Mouse (Mus musculus) heart, embryonic 10.5 days (tissue): ENCODE measurements at regions not wholly inside any gene's neighbourhood (a gene's known extent, or its start where the extent isn't known, plus 50 kb on each side); places are given as distances from the start of the nearest gene placed in this dataset.

Source experiments
- DNase-seq: peaks from one replicate; pipeline ENCODE4 v3.0.0-alpha.2; 2017; ENCODE audit warnings: low spot score
- H3K27ac ChIP-seq: fragments of 300-500 bp; sonication (generic); 2 replicates; pipeline ENCODE4 v1.5.1; 2016; ENCODE audit warnings: mild to moderate bottlenecking
- H3K27me3 ChIP-seq: fragments of 300-500 bp; sonication (generic); 2 replicates; pipeline ENCODE4 v1.6.1; 2016; ENCODE audit warnings: mild to moderate bottlenecking; ENCODE audit not compliant: poor library complexity, insufficient read depth, severe bottlenecking
- H3K36me3 ChIP-seq: fragments of 300-500 bp; sonication (generic); 2 replicates; pipeline ENCODE4 v1.6.1; 2016; ENCODE audit warnings: mild to moderate bottlenecking, moderate library complexity
- H3K4me1 ChIP-seq: fragments of 300-500 bp; sonication (generic); 2 replicates; pipeline ENCODE4 v1.6.1; 2016; ENCODE audit warnings: mild to moderate bottlenecking
- H3K4me3 ChIP-seq: fragments of 300-500 bp; sonication (generic); 2 replicates; pipeline ENCODE4 v1.5.1; 2016; ENCODE audit warnings: mild to moderate bottlenecking, moderate library complexity
- H3K9me3 ChIP-seq: fragments of 300-500 bp; sonication (generic); 2 replicates; pipeline ENCODE4 v1.6.1; 2016; ENCODE audit warnings: mild to moderate bottlenecking, moderate library complexity
- WGBS: fragments of 180-500 bp; shearing (Covaris S2); methylation state at CpG from one replicate; pipeline ENCODE4 v1.1.7; 2016; 5-methylcytosine and 5-hydroxymethylcytosine counted together

DNA sequence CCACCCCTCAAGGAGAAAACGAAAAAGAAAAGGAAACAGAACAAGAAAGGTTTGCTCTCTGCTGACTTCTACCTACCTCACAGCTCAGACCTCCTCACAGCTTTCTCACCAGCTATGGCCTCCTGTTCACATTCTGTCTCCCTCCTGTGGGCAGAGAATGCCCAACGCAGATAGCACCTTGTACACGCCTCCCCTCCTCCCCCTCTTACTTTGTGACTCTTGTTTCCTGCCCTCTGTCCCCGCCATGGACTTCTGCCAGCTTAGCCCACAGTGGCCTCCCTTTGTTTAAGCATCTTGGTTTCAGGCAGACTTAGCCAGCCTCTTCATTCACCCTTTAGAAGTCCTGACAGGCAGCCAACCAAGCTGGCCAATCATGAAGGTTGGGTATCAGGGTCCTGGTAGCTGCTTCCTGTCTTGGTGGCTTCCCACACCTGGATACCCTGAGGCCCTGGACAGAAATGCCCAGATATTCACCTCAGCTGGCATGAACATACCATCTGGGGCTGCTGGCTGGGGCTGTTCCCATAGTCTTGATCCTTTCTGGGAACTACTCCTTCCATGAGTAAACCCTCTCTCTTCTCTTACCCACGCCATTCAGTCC lies 1287.2 kb upstream of the A1bg start:
- Histone ChIP-seq H3K27ac (0 out of 2 replicates have a peak overlapping the region, but pooled peaks have one; percentile 16), H3K36me3 (no peaks in the 10 kb centered on the region), H3K4me3 (no peak overlapping the region), H3K27me3 (peaks cover under 1% of the 10 kb centered on the region; the same call in 1 of the 2 replicates), H3K4me1 (no peaks in the 10 kb centered on the region), H3K9me3 (no peaks in the 10 kb centered on the region)
- 61% methylated on average over 5 of the region's 5 CpGs for WGBS
- no peak for DNase-seq

DNA sequence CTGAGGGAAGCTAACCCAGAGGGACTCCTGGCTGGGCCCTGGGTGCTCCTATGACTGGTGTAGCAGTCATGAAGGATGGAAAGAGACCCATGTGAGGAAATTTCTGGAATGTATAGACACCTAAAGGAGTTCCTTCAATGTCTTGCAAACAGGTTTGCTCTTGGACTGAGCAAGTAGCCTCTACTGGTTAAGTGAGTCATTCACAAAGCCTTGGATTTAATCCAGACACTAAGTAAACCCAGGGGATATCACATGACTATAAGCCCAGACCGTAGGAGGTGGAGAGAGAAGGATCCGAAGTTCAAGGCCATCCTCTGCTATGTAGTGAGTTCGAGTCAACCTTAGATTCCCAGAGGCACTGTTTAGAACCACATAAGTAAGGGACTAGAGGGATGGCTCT lies 1286.5 kb upstream of the A1bg start:
- Histone ChIP-seq H3K9me3 (no peaks in the 10 kb centered on the region), H3K4me3 (no peak overlapping the region), H3K27me3 (no peaks in the 10 kb centered on the region; the same call in 1 of the 2 replicates), H3K4me1 (peaks cover under 1% of the 10 kb centered on the region; the same call in 1 of the 2 replicates), H3K36me3 (no peaks in the 10 kb centered on the region), H3K27ac (no peak overlapping the region)
- no peak for DNase-seq
- WGBS = 92% methylated on average over 3 of the region's 3 CpGs

DNA sequence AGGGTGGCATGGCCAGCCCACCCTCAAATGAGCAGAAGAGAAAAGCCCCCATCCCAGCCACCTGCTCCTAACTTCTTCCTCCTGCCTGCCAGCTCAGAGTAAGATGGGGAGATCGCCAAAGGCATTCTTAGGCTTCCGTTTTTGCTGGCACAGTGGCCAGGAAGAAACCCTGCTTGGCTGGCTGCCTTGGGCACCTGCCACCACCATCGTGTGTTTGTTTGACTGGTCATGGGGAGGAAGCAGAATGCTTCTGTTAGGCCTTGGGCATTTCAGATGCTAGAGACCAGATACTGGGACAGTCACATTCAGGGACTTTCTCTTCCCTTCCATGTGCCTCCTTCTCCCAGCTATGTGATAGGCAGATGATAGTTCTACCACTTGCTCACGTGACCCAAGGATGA lies 1283.7 kb upstream of the A1bg start:
- Histone ChIP-seq H3K9me3 (no peaks in the 10 kb centered on the region), H3K36me3 (no peaks in the 10 kb centered on the region), H3K4me3 (no peak overlapping the region), H3K4me1 (peaks cover 5% of the 10 kb centered on the region), H3K27ac (no peak overlapping the region), H3K27me3 (no peaks in the 10 kb centered on the region)
- 88% methylated on average over 4 of the region's 4 CpGs for WGBS
- no peak for DNase-seq

DNA sequence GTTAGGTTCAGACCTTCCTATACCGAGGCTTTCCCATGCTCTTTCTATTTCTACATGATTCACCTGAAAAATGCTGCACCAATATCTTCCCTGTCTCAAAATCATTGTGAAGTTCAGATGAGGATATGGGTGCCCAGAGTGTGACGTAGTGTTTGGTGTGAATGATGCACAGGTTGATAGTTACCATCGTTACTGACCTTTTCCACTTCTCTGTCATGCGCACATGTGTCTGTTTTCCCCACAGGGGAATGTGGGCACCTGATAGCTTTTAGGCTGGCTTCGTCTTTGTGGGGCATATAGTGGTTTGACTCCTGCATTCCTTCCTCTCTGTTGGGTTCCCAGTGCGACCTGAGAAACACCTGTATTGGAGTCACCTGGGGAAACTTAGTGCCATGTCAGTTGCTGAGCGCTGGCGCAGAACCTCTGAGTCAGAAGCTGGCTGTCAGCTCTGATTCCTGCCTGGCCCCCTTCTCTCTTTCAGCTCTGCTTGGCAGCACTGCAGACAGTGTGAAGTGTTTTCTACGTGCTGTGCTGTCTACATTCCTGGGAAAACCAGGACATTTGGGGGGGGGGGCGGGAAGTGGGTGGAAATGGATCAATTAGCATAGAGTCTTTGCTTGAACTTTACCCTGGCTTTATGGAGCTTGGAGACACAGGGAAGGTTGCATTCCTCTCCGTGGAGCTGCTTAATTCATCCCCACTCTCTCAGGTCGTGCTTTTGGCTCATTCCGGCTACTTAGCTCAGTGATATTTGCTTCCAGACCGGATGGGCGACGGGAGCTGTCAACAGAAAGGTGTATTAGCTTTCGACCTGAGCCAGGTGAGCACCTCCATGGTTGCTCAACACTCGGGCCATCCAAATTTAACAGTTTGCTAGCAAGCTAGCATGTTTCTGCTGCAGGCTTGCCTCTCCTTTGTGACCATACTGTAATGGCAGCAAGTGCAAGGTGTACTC lies 1281.4 kb upstream of the A1bg start:
- WGBS = 69% methylated on average over 18 of the region's 18 CpGs
- no peaks in the 10 kb centered on the region for H3K36me3 ChIP-seq
- DNase-seq = no peak
- no peak overlapping the region for H3K27ac ChIP-seq
- H3K4me3 ChIP-seq = no peak overlapping the region
- no peaks in the 10 kb centered on the region for H3K9me3 ChIP-seq
- H3K27me3 ChIP-seq = no peaks in the 10 kb centered on the region
- H3K4me1 ChIP-seq = peaks cover 5% of the 10 kb centered on the region

DNA sequence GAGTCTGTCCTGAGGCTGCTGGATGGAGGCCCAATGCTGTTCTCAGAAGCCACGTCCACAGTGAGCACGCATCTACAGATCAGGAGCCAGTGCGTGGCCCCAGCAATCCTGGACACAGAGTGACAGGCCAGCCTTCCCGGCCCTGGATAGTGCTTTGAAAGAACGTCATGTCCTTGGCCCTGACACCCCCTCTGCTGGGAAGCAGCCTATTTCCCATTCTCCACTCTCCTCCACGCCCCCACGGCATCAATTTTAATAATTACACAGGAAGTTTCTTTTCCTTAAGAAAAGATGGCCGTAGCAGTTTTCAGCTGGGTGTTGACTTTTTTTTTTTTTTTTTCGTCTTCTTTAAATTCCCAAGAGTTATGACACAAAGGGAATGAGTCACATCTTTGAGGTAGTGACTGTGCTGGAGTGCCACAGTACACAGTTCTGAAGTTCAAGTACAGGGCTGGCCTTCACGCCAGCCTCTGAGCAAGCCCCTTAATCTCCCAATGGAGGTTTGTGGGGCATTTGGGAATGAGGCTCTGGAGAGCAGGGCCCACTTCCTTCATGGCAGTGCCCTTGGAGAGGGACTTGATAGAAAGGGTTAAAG lies 1280.1 kb upstream of the A1bg start:
- Histone ChIP-seq H3K27me3 (no peaks in the 10 kb centered on the region), H3K9me3 (no peaks in the 10 kb centered on the region), H3K4me3 (no peak overlapping the region), H3K36me3 (no peaks in the 10 kb centered on the region), H3K27ac (no peak overlapping the region), H3K4me1 (peaks cover 5% of the 10 kb centered on the region)
- 83% methylated on average over 10 of the region's 10 CpGs for WGBS
- DNase-seq = no peak

DNA sequence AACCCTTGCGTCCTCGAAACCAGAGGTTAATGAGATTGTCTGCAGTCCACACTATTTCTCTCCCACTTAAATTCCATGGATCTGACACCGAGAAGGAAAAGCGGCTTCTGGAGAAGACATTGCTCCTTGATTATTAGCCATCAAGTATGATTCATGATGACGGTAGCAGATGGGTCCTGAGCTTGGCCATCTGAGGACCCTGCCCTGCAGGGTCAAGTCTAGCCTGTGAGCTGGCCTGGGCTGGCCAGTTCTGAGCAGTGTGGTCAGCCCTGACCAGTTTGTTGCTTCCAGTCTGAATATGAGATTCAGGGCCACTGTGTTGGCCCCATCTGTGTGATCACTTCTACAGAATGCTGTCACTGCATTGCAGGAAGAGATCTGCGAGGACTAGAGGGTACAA lies 1275.9 kb upstream of the A1bg start:
- H3K36me3 ChIP-seq = no peaks in the 10 kb centered on the region
- no peaks in the 10 kb centered on the region for H3K4me1 ChIP-seq
- H3K27me3 ChIP-seq = no peaks in the 10 kb centered on the region
- H3K4me3 ChIP-seq = no peak overlapping the region
- H3K27ac ChIP-seq = no peak overlapping the region
- 93% methylated on average over 6 of the region's 6 CpGs for WGBS
- no peaks in the 10 kb centered on the region for H3K9me3 ChIP-seq
- DNase-seq = no peak

DNA sequence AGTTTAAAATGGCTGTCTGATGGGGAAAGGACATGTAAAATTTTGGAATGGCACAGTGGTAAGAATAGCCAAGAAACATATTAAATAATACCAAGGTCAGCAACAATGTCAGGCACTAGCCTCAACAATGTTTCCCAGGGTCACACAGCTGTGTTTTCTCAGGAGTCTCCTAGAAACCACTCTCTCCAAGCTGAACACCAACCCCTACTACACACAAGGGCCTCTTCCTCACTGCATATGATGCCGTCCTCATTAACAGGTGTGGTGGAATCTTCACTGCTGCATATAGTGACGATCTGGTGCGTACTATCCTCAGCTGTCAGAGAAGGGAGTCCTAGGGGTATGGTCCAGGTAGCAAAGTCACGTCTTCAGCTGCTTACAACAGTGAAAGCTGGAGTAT lies 1275.4 kb upstream of the A1bg start:
- no peak for DNase-seq
- WGBS = 84% methylated on average over 4 of the region's 4 CpGs
- Histone ChIP-seq H3K27ac (no peak overlapping the region), H3K9me3 (no peaks in the 10 kb centered on the region), H3K4me3 (no peak overlapping the region), H3K27me3 (no peaks in the 10 kb centered on the region), H3K36me3 (no peaks in the 10 kb centered on the region), H3K4me1 (no peaks in the 10 kb centered on the region)

DNA sequence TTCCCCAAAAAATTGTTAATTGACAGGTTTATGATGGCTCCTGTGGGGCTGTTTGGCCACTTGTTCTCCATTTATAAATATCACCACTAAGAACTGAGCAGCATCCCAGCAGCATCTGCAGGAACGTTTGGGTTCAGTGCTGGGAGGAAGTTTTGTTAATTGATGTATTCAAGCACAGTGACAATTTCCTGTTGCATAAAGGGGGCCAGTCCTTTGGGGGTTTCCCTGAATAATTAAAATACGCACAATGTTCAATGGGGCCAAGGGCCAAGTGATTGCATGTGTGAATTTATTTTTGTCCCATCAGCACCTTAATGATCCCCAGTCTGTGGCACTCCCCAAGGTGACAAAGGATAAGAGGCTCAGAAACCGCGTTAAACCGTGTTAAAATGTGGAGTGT lies 1272.6 kb upstream of the A1bg start:
- H3K27me3 ChIP-seq = no peaks in the 10 kb centered on the region
- no peak for DNase-seq
- H3K27ac ChIP-seq = no peak overlapping the region
- H3K9me3 ChIP-seq = no peaks in the 10 kb centered on the region
- no peaks in the 10 kb centered on the region for H3K36me3 ChIP-seq
- 71% methylated on average over 5 of the region's 5 CpGs for WGBS
- no peaks in the 10 kb centered on the region for H3K4me1 ChIP-seq
- no peak overlapping the region for H3K4me3 ChIP-seq

DNA sequence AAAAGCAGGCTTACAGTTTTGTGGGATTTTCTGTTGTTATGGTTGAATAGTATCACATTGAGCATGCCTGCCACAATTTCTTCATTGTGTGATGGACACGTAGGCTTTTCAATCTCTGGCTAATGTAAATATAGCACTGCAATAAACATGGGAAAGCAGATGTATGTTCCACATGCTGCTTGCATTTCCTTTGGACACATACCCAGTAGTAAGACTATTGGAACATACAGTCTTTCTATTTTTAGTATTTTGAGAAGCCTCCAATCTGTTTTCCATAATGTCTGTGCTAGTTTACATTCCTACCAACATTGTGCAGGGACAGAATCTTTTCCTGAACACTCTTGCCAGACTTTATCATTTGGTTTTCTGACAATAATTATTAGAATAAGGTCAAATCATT lies 1269.9 kb upstream of the A1bg start:
- H3K4me1 ChIP-seq = no peaks in the 10 kb centered on the region
- no peaks in the 10 kb centered on the region for H3K36me3 ChIP-seq
- no peak for DNase-seq
- no peak overlapping the region for H3K4me3 ChIP-seq
- 88% methylated on average over 1 of the region's 1 CpGs for WGBS
- no peaks in the 10 kb centered on the region for H3K27me3 ChIP-seq
- H3K27ac ChIP-seq = no peak overlapping the region
- no peaks in the 10 kb centered on the region for H3K9me3 ChIP-seq

DNA sequence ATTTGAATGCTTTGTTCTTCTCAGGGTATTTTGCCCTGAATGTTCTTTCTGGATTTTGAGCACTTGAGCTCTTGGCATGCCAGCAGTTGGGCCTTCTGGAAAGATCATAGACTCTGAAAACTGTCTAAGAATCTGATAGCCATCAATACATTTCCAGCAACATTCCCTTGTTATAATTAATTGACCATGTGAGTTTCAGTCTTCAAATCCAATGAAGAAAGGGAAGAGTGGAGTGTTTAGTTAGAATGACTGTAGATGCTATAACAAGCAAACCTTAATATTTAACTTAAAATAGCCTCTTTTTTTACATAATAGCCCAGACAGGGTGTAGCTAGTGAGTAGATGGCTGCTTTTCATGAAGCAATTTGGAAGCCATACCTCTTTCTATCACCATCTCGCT lies 1268.8 kb upstream of the A1bg start:
- Histone ChIP-seq H3K36me3 (no peaks in the 10 kb centered on the region), H3K9me3 (no peaks in the 10 kb centered on the region), H3K27ac (peak overlapping the region; percentile 36; the same call in 1 of the 2 replicates), H3K4me3 (no peak overlapping the region), H3K4me1 (no peaks in the 10 kb centered on the region), H3K27me3 (no peaks in the 10 kb centered on the region)
- DNase-seq = no peak
- WGBS = 94% methylated on average over 1 of the region's 1 CpGs

DNA sequence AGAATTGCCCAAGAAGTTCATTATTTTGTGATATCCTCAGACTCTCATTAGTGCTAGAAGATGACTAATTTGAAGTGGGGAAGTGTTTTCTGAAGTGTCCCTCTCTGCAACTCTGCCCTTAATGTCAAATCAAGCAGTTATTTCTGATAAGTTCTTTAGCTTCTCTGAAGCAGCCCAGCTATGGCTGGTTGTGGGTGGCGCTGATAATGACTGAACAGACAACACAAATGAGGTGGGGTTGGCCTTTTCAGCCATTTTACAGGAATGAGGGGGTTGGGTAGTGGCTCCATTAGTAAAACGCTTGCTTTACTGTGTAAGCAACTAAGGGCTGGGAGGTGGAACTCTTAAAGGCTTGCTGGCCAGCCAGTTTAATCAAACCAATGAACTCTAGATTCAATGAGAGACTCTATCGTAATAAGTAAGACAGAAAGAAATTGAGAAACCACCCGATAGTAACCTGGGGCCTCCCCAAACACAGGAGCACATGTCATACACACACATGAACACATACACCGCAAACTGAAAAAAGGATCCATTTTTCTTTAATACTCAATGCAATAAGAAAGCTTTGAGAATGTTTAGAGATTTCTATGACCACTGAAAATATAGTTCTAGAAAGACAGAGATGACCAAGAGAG lies 1268.3 kb upstream of the A1bg start:
- H3K27ac ChIP-seq = peak overlapping the region; percentile 36; the same call in 1 of the 2 replicates
- 78% methylated on average over 5 of the region's 5 CpGs for WGBS
- no peaks in the 10 kb centered on the region for H3K36me3 ChIP-seq
- H3K4me3 ChIP-seq = no peak overlapping the region
- H3K9me3 ChIP-seq = no peaks in the 10 kb centered on the region
- DNase-seq = peak; percentile 79
- H3K27me3 ChIP-seq = no peaks in the 10 kb centered on the region
- H3K4me1 ChIP-seq = no peaks in the 10 kb centered on the region

DNA sequence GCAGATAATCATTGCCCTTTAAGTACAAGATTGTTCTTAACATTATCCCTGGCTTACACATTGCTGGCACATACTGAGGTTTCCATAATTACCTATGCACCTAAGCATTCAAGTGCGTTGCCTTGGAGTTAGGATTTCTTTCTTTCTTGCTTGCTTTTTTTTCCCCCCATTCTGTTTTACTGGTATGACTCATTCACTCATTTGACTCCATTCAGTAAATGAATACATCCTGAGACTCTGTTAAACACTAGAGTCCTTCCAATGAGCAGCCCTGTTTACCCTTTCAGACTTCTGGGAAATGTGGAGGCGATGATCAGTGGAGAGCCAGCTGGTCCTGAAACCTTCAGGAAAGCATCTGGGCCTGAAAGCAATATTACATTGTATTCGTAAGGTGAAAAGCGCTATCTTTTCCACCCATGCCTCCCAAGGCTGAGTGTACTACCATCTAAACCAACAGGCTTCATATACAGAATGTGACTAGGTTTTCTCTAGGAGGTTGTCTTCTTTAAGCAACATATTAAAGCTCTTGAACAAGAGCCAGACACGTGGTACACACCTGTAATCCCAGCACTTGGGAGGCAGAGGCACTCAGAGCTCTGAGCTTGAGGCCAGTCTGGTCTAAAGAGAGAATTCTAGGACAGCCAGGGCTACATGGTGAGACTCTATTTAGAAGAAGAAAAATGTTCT lies 1267.6 kb upstream of the A1bg start:
- WGBS = 81% methylated on average over 5 of the region's 5 CpGs
- no peaks in the 10 kb centered on the region for H3K9me3 ChIP-seq
- no peaks in the 10 kb centered on the region for H3K36me3 ChIP-seq
- peak overlapping the region; percentile 37; the same call in 1 of the 2 replicates for H3K27ac ChIP-seq
- no peaks in the 10 kb centered on the region for H3K27me3 ChIP-seq
- no peaks in the 10 kb centered on the region for H3K4me1 ChIP-seq
- no peak overlapping the region for H3K4me3 ChIP-seq
- DNase-seq = no peak
